Mouse (Mus musculus) left cerebral cortex, adult 9 months (tissue): ENCODE results near the gene Hbb-bs.
"Not testable (repeated sequence)": the region's sequence is repeated elsewhere in the genome, so short reads cannot be mapped to it uniquely, and the experiment has no call there.

ENCODE experiments used
- DNase-seq, 2 experiments: peaks; one replicate each; pipeline ENCODE4 v3.0.0; 2022; ENCODE audit warnings: low spot score in 2 of 2

Gene Hbb-bs

GRCm38 (mm10) chr7:103811223-103811845 is 16.6 kb downstream of the Hbb-bs start:
- no peak for DNase-seq

DNA sequence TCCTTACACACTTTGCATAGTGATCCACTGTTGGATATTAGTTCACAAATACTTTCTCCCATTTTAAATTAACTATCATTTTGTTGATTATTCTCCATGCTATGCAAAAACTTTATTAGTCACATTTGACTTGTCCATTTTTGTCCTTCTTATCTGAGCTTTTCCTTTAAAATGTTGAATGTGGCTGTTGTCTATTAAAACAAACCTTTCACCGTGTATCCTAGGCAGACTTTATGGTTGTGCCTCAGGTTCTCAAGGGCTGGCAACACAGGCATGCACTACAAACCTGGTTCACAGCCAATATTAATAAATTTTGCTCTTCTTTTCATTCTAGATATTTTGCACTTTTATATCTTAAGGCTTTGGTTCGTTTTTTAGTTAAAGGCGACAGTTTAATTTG is 17.1 kb downstream of the Hbb-bs start:
- no peak for DNase-seq

GRCm38 (mm10) chr7:103810296-103810695 is 17.6 kb downstream of the Hbb-bs start:
- DNase-seq = no peak

- no peak for DNase-seq
Observed at GRCm38 (mm10) chr7:103809801-103810155, 18.1 kb downstream of the Hbb-bs start.

GRCm38 (mm10) chr7:103808971-103809800 is 18.7 kb downstream of the Hbb-bs start:
- DNase-seq = no peak

DNA sequence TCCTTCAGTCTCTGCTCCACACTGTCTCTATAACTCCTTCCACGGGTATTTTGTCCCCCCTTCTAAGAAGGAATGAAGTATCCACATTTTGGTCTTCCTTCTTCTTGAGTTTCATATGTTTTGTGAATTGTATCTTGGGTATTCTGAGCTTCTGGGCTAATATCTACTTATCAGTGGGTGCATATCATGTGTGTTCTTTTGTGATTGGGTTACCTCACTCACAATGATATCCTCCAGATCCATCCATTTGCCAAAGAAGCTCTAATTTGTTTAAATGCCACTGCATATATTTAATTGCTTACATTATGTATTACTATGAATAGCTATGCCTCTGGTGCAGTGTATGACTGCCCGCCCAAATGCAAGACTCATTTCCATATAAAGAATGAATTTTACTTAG is 19.8 kb downstream of the Hbb-bs start:
- not testable (repeated sequence) for DNase-seq

GRCm38 (mm10) chr7:103806856-103807255 is 21.0 kb downstream of the Hbb-bs start:
- DNase-seq = peak in 1 of 2 experiments; percentile 8

- no peak for DNase-seq
Observed at GRCm38 (mm10) chr7:103792669-103793388, 35.1 kb downstream of the Hbb-bs start.

GRCm38 (mm10) chr7:103791721-103792120 is 36.2 kb downstream of the Hbb-bs start, which contains the start of gene Olfr67:
TSS of gene Olfr67 (minus strand) at chr7:103791821.
- no peak for DNase-seq

DNA sequence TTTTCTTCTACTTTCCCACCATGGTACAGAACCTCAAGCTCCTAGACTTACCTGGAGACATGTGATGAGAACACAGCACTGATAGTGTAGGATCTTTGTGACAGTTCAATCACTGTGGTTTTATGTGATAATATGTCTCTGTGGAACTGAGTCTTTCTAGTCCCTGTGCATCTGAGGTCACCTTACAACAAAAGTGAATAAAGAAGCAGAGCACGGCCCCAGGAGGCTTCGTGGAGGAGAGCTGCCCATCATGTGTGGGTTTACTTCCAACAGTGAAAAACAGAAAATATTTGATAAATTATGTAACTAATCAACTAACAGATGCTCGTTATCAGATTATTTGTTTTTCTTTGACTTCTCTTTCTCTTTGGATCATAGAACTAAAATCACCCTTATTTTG is 48.3 kb downstream of the Hbb-bs start, which contains the start of gene Olfr68:
TSS of gene Olfr68 (minus strand) at position 101 of the 400 bp plus-strand sequence.
- no peak for DNase-seq

- DNase-seq = not testable (repeated sequence)
Observed at GRCm38 (mm10) chr7:103777652-103778051, 50.2 kb downstream of the Hbb-bs start.
